Mouse (Mus musculus): ENCODE results near the gene Ctf1.
"Not testable (repeated sequence)": the region's sequence is repeated elsewhere in the genome, so short reads cannot be mapped to it uniquely, and the experiment has no call there.

The Ctf1 gene

DNA sequence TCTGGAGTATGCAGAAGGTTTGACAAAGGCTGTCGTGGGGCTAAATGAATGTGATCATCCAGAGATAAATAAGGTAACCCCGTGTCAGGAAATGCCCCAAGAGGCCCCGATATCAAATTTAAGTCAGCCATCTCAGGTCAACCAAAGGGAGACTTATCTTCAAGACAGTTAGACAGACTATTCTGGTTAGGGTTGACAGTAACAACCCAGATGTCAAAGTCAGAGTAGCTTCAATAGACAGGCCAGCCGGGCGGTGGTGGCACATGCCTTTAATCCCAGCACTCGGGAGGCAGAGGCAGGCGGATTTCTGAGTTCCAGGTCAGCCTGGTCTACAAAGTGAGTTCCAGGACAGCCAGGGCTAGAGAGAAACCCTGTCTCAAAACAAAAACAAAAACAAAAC is 18.8 kb upstream of the Ctf1 start:
- DNase-seq, result not testable (repeated sequence)

DNA sequence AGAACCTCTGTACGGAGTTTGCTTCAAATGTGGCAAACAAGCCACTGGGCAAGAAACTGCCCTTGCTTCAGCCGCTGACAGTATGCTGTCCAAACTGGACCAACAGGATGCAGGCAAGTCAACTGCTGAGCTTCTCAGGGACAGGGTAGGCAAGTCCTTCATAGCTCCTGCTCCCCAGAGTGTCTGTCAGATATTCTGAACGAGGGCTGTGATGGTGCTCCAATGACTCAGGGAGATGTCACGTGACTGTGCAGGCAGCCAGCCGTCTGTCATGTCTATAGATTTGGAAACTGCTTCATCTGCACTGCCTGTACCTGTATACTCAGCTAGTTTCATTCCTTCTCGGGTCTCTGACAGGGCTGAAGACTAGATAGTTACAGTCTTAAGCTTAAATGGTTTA is 13.6 kb upstream of the Ctf1 start:
- DNase-seq, result peak; percentile 37 to 59

DNA sequence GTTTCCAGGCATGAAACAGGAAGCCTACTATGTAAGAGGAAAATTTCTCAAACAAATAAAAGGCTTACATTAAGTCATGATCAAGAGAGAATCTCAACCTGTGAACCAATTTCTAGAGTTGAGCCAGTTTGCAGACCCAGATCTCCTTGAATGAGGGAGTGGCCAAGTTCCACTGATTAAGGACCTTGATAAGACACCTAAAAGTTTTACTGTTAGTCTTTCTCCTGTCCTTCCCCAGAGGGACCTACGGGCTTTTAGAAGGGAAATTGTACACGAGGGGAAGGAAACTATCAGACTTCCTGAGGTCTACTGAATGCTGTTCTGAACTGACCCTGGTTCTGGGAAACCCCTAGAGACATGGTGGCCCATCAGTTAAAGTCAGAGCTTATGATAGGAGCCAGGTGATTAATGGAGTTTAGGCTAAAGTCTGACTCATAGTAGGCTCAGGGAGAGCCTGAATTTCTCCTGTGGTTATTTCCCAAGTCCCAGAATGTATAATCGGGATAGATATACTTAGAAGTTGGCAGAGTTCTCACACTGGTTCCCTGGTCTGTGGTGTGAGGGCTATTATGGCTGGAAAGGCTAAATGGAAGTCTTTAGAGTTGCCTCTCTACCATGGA is 11.7 kb upstream of the Ctf1 start:
- DNase-seq, result no peak

GRCm38 (mm10) chr7:127703561-127704178 is 8.9 kb upstream of the Ctf1 start:
- peak; percentile 49 to 56 for DNase-seq

DNA sequence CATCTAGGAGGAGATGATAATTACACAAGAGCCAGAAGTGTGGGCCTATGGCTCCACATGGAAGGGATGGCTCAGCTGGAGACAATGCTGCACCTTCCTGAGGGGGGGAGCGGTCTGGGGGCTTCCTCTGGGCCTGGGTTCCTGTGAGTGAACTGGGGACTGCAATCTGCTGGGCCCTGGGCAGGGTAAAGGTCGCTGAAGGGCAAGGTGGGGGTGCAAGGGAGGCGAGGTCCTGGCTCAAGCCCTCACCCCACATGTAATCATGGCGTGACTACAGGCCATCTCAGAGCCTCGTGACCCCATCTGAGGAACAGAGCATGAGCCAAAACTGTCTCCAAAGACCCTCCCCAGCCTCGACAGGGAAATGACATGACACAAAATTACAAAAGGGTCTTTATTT is 7.9 kb upstream of the Ctf1 start:
- no peak for DNase-seq

- DNase-seq, result peak; percentile 82 to 83
Observed at GRCm38 (mm10) chr7:127705706-127706105, 6.8 kb upstream of the Ctf1 start.

GRCm38 (mm10) chr7:127707045-127707956 is 5.2 kb upstream of the Ctf1 start:
- DNase-seq, result peak in 1 of 2 experiments; percentile 49

GRCm38 (mm10) chr7:127707957-127708206 is 4.7 kb upstream of the Ctf1 start:
- DNase-seq, result no peak

GRCm38 (mm10) chr7:127708207-127709078 is 4.1 kb upstream of the Ctf1 start, which contains the start of gene Bcl7c:
Bcl7c (minus strand) TSS chr7:127708933.
- DNase-seq, result peak; percentile 88 to 92

DNA sequence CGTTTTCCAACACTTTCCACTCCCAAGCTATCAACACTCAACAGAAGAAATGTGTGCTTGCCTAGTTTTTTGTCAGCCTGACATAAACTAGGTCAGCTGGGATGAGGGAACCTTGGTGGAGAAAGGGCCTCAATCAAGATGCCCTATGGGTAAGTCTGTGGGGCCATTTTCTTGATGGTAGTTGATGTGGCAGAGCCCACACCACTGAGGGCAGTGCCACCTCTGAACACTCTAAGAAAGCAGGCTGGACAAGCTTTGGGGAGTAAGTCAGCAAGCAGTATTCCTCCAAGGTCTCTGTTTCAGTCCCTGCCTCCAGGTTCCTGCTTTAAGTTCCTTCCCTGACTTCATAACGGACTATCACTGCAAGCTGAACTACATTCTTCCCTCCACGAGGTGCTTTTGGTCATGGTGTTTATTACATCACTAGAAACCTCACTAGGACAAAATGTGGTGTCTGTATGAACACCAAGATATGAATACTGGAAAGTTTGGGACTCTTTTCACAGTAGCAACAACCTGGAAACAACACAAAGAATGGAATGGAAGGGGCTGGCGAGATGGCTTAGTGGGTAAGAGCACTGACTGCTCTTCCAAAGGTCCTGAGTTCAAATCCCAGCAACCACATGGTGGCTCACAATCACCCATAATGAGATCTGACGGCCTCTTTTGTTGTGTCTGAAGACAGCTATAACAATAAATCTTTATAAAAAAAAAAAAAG is 3.1 kb upstream of the Ctf1 start:
- no peak for DNase-seq

DNA sequence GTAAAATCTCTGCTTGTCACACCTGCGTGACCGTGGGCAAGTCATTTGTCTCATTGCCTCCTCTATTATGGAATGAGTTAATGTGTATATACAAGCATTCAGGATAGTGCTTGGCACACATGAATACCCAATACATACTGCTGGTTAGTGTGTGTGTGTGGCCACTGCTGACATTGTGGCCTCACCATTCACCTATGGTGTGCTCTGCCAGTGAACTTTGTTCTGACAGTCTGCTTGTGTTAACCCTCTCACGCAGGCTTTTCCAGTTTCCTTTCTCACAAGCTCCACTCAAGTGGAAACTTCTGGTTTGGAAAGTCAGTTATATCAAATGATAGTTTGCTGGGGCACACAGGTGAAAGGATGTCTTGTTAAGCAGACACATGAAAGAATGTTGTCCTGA is 1.5 kb upstream of the Ctf1 start:
- no peak for DNase-seq

- no peak for DNase-seq
Observed at GRCm38 (mm10) chr7:127711456-127711855, 1.1 kb upstream of the Ctf1 start.

GRCm38 (mm10) chr7:127714816-127715215 is 2.3 kb downstream of the Ctf1 start:
- peak in 1 of 2 experiments; percentile 32 for DNase-seq

DNA sequence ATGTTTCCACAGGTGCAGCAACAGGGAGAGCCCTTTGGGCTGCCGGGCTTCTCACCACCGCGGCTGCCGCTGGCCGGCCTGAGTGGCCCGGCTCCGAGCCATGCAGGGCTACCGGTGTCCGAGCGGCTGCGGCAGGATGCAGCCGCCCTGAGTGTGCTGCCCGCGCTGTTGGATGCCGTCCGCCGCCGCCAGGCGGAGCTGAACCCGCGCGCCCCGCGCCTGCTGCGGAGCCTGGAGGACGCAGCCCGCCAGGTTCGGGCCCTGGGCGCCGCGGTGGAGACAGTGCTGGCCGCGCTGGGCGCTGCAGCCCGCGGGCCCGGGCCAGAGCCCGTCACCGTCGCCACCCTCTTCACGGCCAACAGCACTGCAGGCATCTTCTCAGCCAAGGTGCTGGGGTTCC is 4.5 kb downstream of the Ctf1 start:
- peak; percentile 89 for DNase-seq

DNA sequence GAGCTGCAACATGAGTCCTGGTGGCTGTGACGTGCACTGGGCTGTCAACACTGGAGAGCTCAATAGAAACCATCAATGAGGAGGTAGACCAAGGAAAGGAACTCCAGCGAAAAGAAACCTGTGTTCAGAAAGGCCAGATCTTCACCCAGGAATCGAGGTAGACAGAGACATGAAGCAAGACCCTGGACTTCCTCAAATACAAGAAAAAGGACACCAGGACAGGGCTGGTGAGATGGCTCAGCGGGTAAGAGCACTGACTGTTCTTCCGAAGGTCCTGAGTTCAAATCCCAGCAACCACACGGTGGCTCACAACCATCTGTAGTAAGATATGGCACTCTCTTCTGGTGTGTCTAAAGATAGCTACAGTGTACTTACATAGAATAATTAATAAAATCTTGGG is 5.8 kb downstream of the Ctf1 start:
- no peak for DNase-seq

- no peak for DNase-seq
Observed at GRCm38 (mm10) chr7:127719258-127719657, 6.7 kb downstream of the Ctf1 start.

GRCm38 (mm10) chr7:127725490-127725889 is 13.0 kb downstream of the Ctf1 start:
- DNase-seq, result no peak

GRCm38 (mm10) chr7:127725924-127726323 is 13.4 kb downstream of the Ctf1 start:
- no peak for DNase-seq

DNA sequence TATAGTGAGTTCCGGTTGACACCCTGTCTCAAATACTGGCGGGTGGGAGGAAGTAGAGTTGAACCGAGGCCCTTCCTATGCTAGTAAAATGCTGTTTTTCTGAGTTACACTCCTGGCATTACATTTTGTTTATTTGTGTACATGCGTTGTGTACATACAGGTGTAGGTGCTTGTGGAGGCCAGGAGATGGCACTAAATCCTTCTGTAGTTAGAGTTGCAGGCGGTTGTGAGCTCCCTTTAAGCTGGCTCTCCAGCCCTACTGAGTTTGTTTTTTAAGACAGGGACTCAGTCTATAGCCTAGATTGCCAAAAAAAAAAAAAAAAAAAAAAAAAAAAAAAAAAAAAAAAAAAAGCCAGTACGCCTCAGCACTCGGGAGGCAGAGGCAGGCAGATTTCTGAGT is 15.4 kb downstream of the Ctf1 start:
- no peak for DNase-seq

DNA sequence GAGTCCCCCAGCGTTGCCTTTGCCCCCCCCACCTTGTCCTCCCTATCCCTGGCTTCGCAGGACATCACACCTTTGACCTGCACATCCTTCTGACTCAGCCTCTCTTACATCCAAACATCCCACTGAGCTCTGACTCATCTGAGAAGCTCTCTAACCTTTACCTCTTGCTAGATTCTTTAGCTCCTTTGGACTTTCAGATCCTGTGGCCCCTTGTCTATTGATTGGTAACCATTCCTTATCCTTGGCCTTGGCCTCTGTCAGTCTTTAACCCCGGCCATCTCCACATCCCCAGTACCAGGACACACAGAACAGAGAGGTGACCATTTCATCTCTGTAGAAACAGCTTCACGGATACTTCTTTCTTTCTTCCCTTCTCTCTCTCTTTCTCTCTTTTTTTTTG is 17.6 kb downstream of the Ctf1 start:
- no peak for DNase-seq

GRCm38 (mm10) chr7:127732066-127732465 is 19.5 kb downstream of the Ctf1 start, which contains the start of gene Ctf2:
Ctf2 (minus strand) TSS chr7:127732166.
- not testable (repeated sequence) for DNase-seq

DNA sequence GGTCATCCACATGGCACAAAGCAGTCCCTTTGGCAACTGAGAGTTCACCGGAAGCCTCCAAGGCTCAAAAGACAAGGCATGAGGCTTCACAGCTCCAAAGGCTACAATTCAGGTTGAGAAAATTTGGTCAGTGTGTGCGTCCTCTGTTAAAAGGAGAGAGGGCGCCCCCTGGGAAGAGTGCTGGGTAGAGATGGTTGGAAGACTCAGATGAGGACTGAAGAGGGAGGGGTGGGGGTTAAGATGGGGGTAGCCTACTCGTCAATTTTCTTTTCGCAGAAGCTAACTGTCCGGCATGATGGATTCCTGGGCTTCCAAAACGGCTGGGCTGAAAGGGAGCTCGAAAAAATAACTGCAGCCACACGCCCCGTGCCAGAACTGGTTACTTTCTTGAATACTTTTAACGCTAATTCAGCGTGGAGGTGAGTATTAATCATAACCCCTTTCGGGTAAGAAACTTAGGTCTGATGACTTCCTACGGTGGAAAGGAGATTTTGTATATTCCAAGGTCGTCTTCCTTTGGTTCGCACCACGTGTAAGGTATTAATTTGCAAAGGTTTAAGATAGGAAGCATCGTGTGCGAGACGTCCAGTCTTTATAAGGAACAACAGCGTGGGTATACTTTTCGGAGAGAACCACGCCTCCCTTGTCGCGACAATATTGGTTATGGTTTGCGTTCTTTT is 32.0 kb downstream of the Ctf1 start, which contains the start of gene Fbxl19:
Gene Fbxl19 (plus strand): TSS at position 178 of the 680 bp plus-strand sequence.
- DNase-seq, result peak; percentile 82 to 90
